Mouse (Mus musculus) ovary, postnatal 14 days (tissue): Measurements from ENCODE around the gene Rhox3a2.
"Not testable (repeated sequence)": the region's sequence is repeated elsewhere in the genome, so short reads cannot be mapped to it uniquely, and the experiment has no call there.

Source experiments
- DNase-seq: peaks from one replicate; pipeline ENCODE4 v3.0.0; 2022; ENCODE audit warnings: low spot score

The Rhox3a2 gene

GRCm38 (mm10) chrX:37379728-37380127 lies at the start of gene Rhox3a2:
Rhox3a2 (plus strand) TSS chrX:37380028.
- not testable (repeated sequence) for DNase-seq

- not testable (repeated sequence) for DNase-seq
These were observed 10.7 kb downstream of the Rhox3a2 start, which contains the start of gene Rhox4a2 for GRCm38 (mm10) chrX:37390548-37390947. Rhox4a2 (plus strand) TSS chrX:37390848.

DNA sequence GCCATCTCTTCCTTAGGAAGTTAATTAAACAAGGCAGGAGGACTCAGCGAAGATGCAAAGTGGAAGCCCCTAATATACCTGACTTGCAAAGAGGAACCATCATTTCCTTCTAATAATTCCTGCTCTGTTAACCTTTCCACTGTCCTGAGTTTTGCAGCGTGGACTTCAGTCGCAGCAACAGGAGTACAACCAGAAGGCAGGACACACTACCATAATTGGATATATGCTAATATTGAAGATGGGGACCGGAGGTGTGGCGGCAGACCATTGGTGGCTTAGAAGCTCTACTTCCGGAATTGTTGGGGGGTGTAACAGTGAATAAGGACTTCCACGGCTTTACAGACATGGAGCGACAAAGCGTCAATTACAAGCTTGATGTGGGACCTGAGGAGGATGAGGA lies 31.9 kb downstream of the Rhox3a2 start, which contains the start of gene Rhox2b:
Rhox2b (plus strand) TSS at position 301 of the 400 bp plus-strand sequence.
- not testable (repeated sequence) for DNase-seq

GRCm38 (mm10) chrX:37432194-37432593 lies 52.4 kb downstream of the Rhox3a2 start, which contains the start of gene Rhox4b:
Rhox4b (plus strand) TSS chrX:37432494.
- not testable (repeated sequence) for DNase-seq
